Mouse (Mus musculus): ENCODE measurements around the gene Rhbdf2. TPM values are rescaled to one million over a fixed set of nuclear protein-coding genes. Genes with fewer than 3 reads are reported as not detected.
"Not testable (repeated sequence)": the region's sequence is repeated elsewhere in the genome, so short reads cannot be mapped to it uniquely, and the experiment has no call there.

Gene Rhbdf2
- polyA plus RNA-seq, 1 experiment from 2014 or later = 3.9 TPM

GRCm38 (mm10) chr11:116615735-116616437 is 10.9 kb downstream of the Rhbdf2 start:
- H3K9me3 ChIP-seq (ENCODE audit: control insufficient read depth, low read length) = no peaks in the 10 kb centered on the region
- H3K36me3 ChIP-seq (ENCODE audit: control insufficient read depth, insufficient read depth, low read length) = no peaks in the 10 kb centered on the region
- H3K4me2 ChIP-seq (ENCODE audit: low read depth, severe bottlenecking) = no peak overlapping the region
- no peaks in the 10 kb centered on the region for H3K27me3 ChIP-seq (ENCODE audit: control insufficient read depth, insufficient read depth, low read length)
- no peak overlapping the region for H3K9ac ChIP-seq (ENCODE audit: low read length)
- H3K4me1 ChIP-seq (ENCODE audit: control insufficient read depth, insufficient read depth, low read length) = peaks cover 16% of the 10 kb centered on the region
- H3K4me3 ChIP-seq (ENCODE audit: low read depth, low read length) = no peak overlapping the region
- WGBS = 61% methylated on average over 13 of the region's 15 CpGs
- DNase-seq (ENCODE audit: low spot score) (no peak), ATAC-seq (ENCODE audit: insufficient number of reproducible peaks, low FRiP score, low TSS enrichment, low read depth) (no peak)
- H3K27ac ChIP-seq (replicated peaks; ENCODE audit: low read depth, low read length) = no peak overlapping the region; the same call in 1 of the 2 replicates

- Histone ChIP-seq H3K27me3 (ENCODE audit: control insufficient read depth, insufficient read depth, low read length) (no peaks in the 10 kb centered on the region), H3K4me1 (ENCODE audit: control insufficient read depth, insufficient read depth, low read length) (peaks cover 7% of the 10 kb centered on the region; the same call in 1 of the 2 replicates), H3K9ac (ENCODE audit: low read length) (no peak overlapping the region), H3K36me3 (ENCODE audit: control insufficient read depth, insufficient read depth, low read length) (no peaks in the 10 kb centered on the region), H3K4me3 (ENCODE audit: low read depth, low read length) (no peak overlapping the region), H3K27ac (replicated peaks; ENCODE audit: low read depth, low read length) (no peak overlapping the region), H3K9me3 (ENCODE audit: control insufficient read depth, low read length) (no peaks in the 10 kb centered on the region), H3K4me2 (ENCODE audit: low read depth, severe bottlenecking) (no peak overlapping the region)
- WGBS = 92% methylated on average over 6 of the region's 6 CpGs
- DNase-seq (ENCODE audit: low spot score) (no peak), ATAC-seq (ENCODE audit: insufficient number of reproducible peaks, low FRiP score, low TSS enrichment, low read depth) (no peak)
These were observed 13.6 kb downstream of the Rhbdf2 start for GRCm38 (mm10) chr11:116613234-116613633.

GRCm38 (mm10) chr11:116612554-116612953 is 14.3 kb downstream of the Rhbdf2 start:
- Histone ChIP-seq H3K36me3 (ENCODE audit: control insufficient read depth, insufficient read depth, low read length) (no peaks in the 10 kb centered on the region), H3K4me3 (ENCODE audit: low read depth, low read length) (no peak overlapping the region), H3K27ac (replicated peaks; ENCODE audit: low read depth, low read length) (no peak overlapping the region), H3K4me1 (ENCODE audit: control insufficient read depth, insufficient read depth, low read length) (peaks cover 5% of the 10 kb centered on the region; the same call in 1 of the 2 replicates), H3K9ac (ENCODE audit: low read length) (no peak overlapping the region), H3K9me3 (ENCODE audit: control insufficient read depth, low read length) (no peaks in the 10 kb centered on the region), H3K27me3 (ENCODE audit: control insufficient read depth, insufficient read depth, low read length) (no peaks in the 10 kb centered on the region), H3K4me2 (ENCODE audit: low read depth, severe bottlenecking) (no peak overlapping the region)
- no peak for ATAC-seq (ENCODE audit: insufficient number of reproducible peaks, low FRiP score, low TSS enrichment, low read depth)
- 100% methylated on average over 1 of the region's 1 CpGs for WGBS
- DNase-seq (ENCODE audit: low spot score) = no peak

GRCm38 (mm10) chr11:116611883-116612282 is 14.9 kb downstream of the Rhbdf2 start:
- WGBS = 92% methylated on average over 9 of the region's 9 CpGs
- H3K27me3 ChIP-seq (ENCODE audit: control insufficient read depth, insufficient read depth, low read length) = no peaks in the 10 kb centered on the region
- H3K9me3 ChIP-seq (ENCODE audit: control insufficient read depth, low read length) = no peaks in the 10 kb centered on the region
- DNase-seq (ENCODE audit: low spot score) (no peak), ATAC-seq (ENCODE audit: insufficient number of reproducible peaks, low FRiP score, low TSS enrichment, low read depth) (no peak)
- no peak overlapping the region for H3K4me3 ChIP-seq (ENCODE audit: low read depth, low read length)
- peaks cover 5% of the 10 kb centered on the region; the same call in 1 of the 2 replicates for H3K4me1 ChIP-seq (ENCODE audit: control insufficient read depth, insufficient read depth, low read length)
- H3K36me3 ChIP-seq (ENCODE audit: control insufficient read depth, insufficient read depth, low read length) = no peaks in the 10 kb centered on the region
- H3K9ac ChIP-seq (ENCODE audit: low read length) = no peak overlapping the region
- no peak overlapping the region for H3K27ac ChIP-seq (replicated peaks; ENCODE audit: low read depth, low read length)
- no peak overlapping the region for H3K4me2 ChIP-seq (ENCODE audit: low read depth, severe bottlenecking)

- 90% methylated on average over 8 of the region's 9 CpGs for WGBS
- DNase-seq (ENCODE audit: low spot score); H3K27ac ChIP-seq (replicated peaks; ENCODE audit: low read depth, low read length); H3K4me1 ChIP-seq (ENCODE audit: control insufficient read depth, insufficient read depth, low read length); H3K4me2 ChIP-seq (ENCODE audit: low read depth, severe bottlenecking); H3K36me3 ChIP-seq (ENCODE audit: control insufficient read depth, insufficient read depth, low read length); H3K9ac ChIP-seq (ENCODE audit: low read length); H3K27me3 ChIP-seq (ENCODE audit: control insufficient read depth, insufficient read depth, low read length); ATAC-seq (ENCODE audit: insufficient number of reproducible peaks, low FRiP score, low TSS enrichment, low read depth); H3K4me3 ChIP-seq (ENCODE audit: low read depth, low read length); H3K9me3 ChIP-seq (ENCODE audit: control insufficient read depth, low read length): not testable (repeated sequence)
These were observed 15.7 kb downstream of the Rhbdf2 start for GRCm38 (mm10) chr11:116611168-116611567.

GRCm38 (mm10) chr11:116609965-116610630 is 16.7 kb downstream of the Rhbdf2 start:
- 70% methylated on average over 15 of the region's 15 CpGs for WGBS
- Histone ChIP-seq H3K4me3 (ENCODE audit: low read depth, low read length) (no peak overlapping the region), H3K9me3 (ENCODE audit: control insufficient read depth, low read length) (no peaks in the 10 kb centered on the region), H3K4me2 (ENCODE audit: low read depth, severe bottlenecking) (no peak overlapping the region), H3K27ac (replicated peaks; ENCODE audit: low read depth, low read length) (no peak overlapping the region), H3K27me3 (ENCODE audit: control insufficient read depth, insufficient read depth, low read length) (no peaks in the 10 kb centered on the region), H3K9ac (ENCODE audit: low read length) (no peak overlapping the region), H3K4me1 (ENCODE audit: control insufficient read depth, insufficient read depth, low read length) (no peaks in the 10 kb centered on the region), H3K36me3 (ENCODE audit: control insufficient read depth, insufficient read depth, low read length) (no peaks in the 10 kb centered on the region; the same call in 1 of the 2 replicates)
- no peak for DNase-seq (ENCODE audit: low spot score)
- ATAC-seq (ENCODE audit: insufficient number of reproducible peaks, low FRiP score, low TSS enrichment, low read depth) = no peak

- Histone ChIP-seq H3K9me3 (ENCODE audit: control insufficient read depth, low read length) (no peaks in the 10 kb centered on the region), H3K27me3 (ENCODE audit: control insufficient read depth, insufficient read depth, low read length) (no peaks in the 10 kb centered on the region), H3K27ac (replicated peaks; ENCODE audit: low read depth, low read length) (no peak overlapping the region), H3K4me1 (ENCODE audit: control insufficient read depth, insufficient read depth, low read length) (no peaks in the 10 kb centered on the region), H3K36me3 (ENCODE audit: control insufficient read depth, insufficient read depth, low read length) (no peaks in the 10 kb centered on the region; the same call in 1 of the 2 replicates), H3K9ac (ENCODE audit: low read length) (no peak overlapping the region), H3K4me2 (ENCODE audit: low read depth, severe bottlenecking) (no peak overlapping the region), H3K4me3 (ENCODE audit: low read depth, low read length) (no peak overlapping the region)
- ATAC-seq (ENCODE audit: insufficient number of reproducible peaks, low FRiP score, low TSS enrichment, low read depth) (no peak), DNase-seq (ENCODE audit: low spot score) (no peak)
- WGBS = 86% methylated on average over 3 of the region's 3 CpGs
These were observed 19.1 kb downstream of the Rhbdf2 start for GRCm38 (mm10) chr11:116607717-116608116.

GRCm38 (mm10) chr11:116604097-116604496 is 22.7 kb downstream of the Rhbdf2 start:
- WGBS = 82% methylated on average over 12 of the region's 12 CpGs
- no peaks in the 10 kb centered on the region for H3K9me3 ChIP-seq (ENCODE audit: control insufficient read depth, low read length)
- H3K27me3 ChIP-seq (ENCODE audit: control insufficient read depth, insufficient read depth, low read length) = no peaks in the 10 kb centered on the region
- no peaks in the 10 kb centered on the region; the same call in 1 of the 2 replicates for H3K36me3 ChIP-seq (ENCODE audit: control insufficient read depth, insufficient read depth, low read length)
- DNase-seq (ENCODE audit: low spot score) (no peak), ATAC-seq (ENCODE audit: insufficient number of reproducible peaks, low FRiP score, low TSS enrichment, low read depth) (no peak)
- no peak overlapping the region for H3K4me2 ChIP-seq (ENCODE audit: low read depth, severe bottlenecking)
- no peak overlapping the region for H3K27ac ChIP-seq (replicated peaks; ENCODE audit: low read depth, low read length)
- no peak overlapping the region for H3K9ac ChIP-seq (ENCODE audit: low read length)
- no peak overlapping the region for H3K4me3 ChIP-seq (ENCODE audit: low read depth, low read length)
- no peaks in the 10 kb centered on the region for H3K4me1 ChIP-seq (ENCODE audit: control insufficient read depth, insufficient read depth, low read length)

Data from limb, embryonic 11.5 days (tissue).